Mouse (Mus musculus): ENCODE measurements around the gene Mylk4.

GRCm38 (mm10) chr13:32801693-32802221 is 18.0 kb upstream of the Mylk4 start, which contains the start of gene Wrnip1:
- peak; percentile 55 for TF ChIP-seq CTCF (IDR thresholded peaks at IDR 0.05; ENCODE audit: low read depth)
- no peak for TF ChIP-seq EP300 (IDR thresholded peaks at IDR 0.05; ENCODE audit: low read depth)
